ENCODE assay signal across 9 mouse cellular contexts in genomic region chr17:80559050-80559449, GRCm38 (mm10). TPM values are rescaled to one million over a fixed set of nuclear protein-coding genes. Genes with fewer than 3 reads are reported as not detected.
DNase-seq lines count a peak whose midpoint lies in the region; ATAC-seq and TF ChIP-seq lines count a peak whose summit lies in the region.
"Had no signal": no experiment of that assay in that cellular context is flagged by ENCODE, and none has a peak within 500 bp of the region (broad histone marks: within the 10 kb centered on the region; RNA-seq: fewer than 3 reads in every experiment).

No protein-coding gene starts in this region.

- H3K4me2 ChIP-seq in myocyte (ENCODE audit: low read depth), result peak overlapping the region; percentile 19
- H3K4me2 ChIP-seq in neural tube, embryonic 15.5 days, result no peak overlapping the region
- H3K4me2 ChIP-seq: embryonic facial prominence, embryonic 12.5 days had no signal

- intact Hi-C loops in gastrocnemius, adult 2 months (cut with DNase I), result loop anchor here (10.0 kb wide), 1 partner anchor 264 kb away; the partner anchor contains the start of genes Dhx57 and Morn2
- intact Hi-C loops in gastrocnemius, postnatal 36 days (cut with DNase I), result loop anchor here (2.0 to 10.0 kb wide), 2 partner anchors 100 to 264 kb away; partner anchors contain the start of genes Dhx57 and Morn2
- intact Hi-C loops in heart, postnatal 36 days (cut with DNase I), result loop anchor here (2.0 kb wide), 1 partner anchor 268 kb away; the partner anchor contains the start of genes Dhx57 and Morn2

- no peaks in the 10 kb centered on the region for H3K9me3 ChIP-seq in neural tube, embryonic 15.5 days (replicated peaks)
- H3K9me3 ChIP-seq: embryonic facial prominence, embryonic 12.5 days had no signal

- H3ac ChIP-seq in myocyte (ENCODE audit: control insufficient read depth, insufficient read length), result no peak overlapping the region

- H3K27me3 ChIP-seq in thymus, adult 2 months (ENCODE audit: control insufficient read depth, insufficient read depth, low read length), result no peaks in the 10 kb centered on the region
- no peaks in the 10 kb centered on the region for H3K27me3 ChIP-seq in myocyte (ENCODE audit: control insufficient read depth, insufficient read depth, insufficient read length)
- H3K27me3 ChIP-seq in neural tube, embryonic 15.5 days (replicated peaks), result no peaks in the 10 kb centered on the region
- H3K27me3 ChIP-seq: embryonic facial prominence, embryonic 12.5 days had no signal

- WGBS in thymus, adult 2 months, result 33% methylated on average over 11 of the region's 11 CpGs
- WGBS in neural tube, embryonic 15.5 days, result 46% methylated on average over 11 of the region's 11 CpGs

- DNase-seq in gastrocnemius, adult 2 months, result peak; percentile 37
- DNase-seq in gastrocnemius, postnatal 36 days, result no peak
- DNase-seq in thymus, adult 2 months, result peak; percentile 40
- DNase-seq in thymus, adult 18-20 months, result no peak
- DNase-seq in cerebellum, postnatal 25 days, result peak; percentile 37 to 75
- DNase-seq in heart, postnatal 36 days, result peak; percentile 19 to 65

- no peaks in the 10 kb centered on the region for H3K36me3 ChIP-seq in thymus, adult 2 months (ENCODE audit: control insufficient read depth, insufficient read depth, low read length)
- H3K36me3 ChIP-seq in myocyte (ENCODE audit: control insufficient read depth, insufficient read depth), result no peaks in the 10 kb centered on the region
- H3K36me3 ChIP-seq in neural tube, embryonic 15.5 days, result peaks cover under 1% of the 10 kb centered on the region; the same call in 1 of the 2 replicates

- H3K79me2 ChIP-seq in myocyte (ENCODE audit: control insufficient read depth, insufficient read depth), result no peaks in the 10 kb centered on the region

- no peak overlapping the region for H3K27ac ChIP-seq in gastrocnemius, adult 2 months
- H3K27ac ChIP-seq in thymus, adult 2 months (ENCODE audit: control insufficient read depth, insufficient read depth, low read length), result no peak overlapping the region
- no peak overlapping the region for H3K27ac ChIP-seq in neural tube, embryonic 15.5 days (replicated peaks)
- H3K27ac ChIP-seq: embryonic facial prominence, embryonic 12.5 days had no signal

- TF ChIP-seq CTCF in gastrocnemius, adult 2 months (IDR thresholded peaks at IDR 0.05), result peak; percentile 63
- no peak for TF ChIP-seq CTCF in thymus, adult 2 months (IDR thresholded peaks at IDR 0.05; ENCODE audit: borderline replicate concordance, control insufficient read depth, extremely low read depth, insufficient read depth, low read length, poor library complexity)

- no peak for TF ChIP-seq POLR2A in thymus, adult 2 months (IDR thresholded peaks at IDR 0.05; ENCODE audit: control insufficient read depth, extremely low read depth, insufficient read depth, low read length, poor library complexity)
- TF ChIP-seq POLR2A in myocyte (IDR thresholded peaks at IDR 0.05; ENCODE audit: insufficient read length, low read depth), result no peak

- H3K4me3 ChIP-seq in gastrocnemius, adult 2 months, result peak overlapping the region; percentile 35
- H3K4me3 ChIP-seq in thymus, adult 2 months (ENCODE audit: control insufficient read depth, insufficient read depth, low read length), result no peak overlapping the region
- H3K4me3 ChIP-seq in myocyte, result no peak overlapping the region
- no peak overlapping the region for H3K4me3 ChIP-seq in neural tube, embryonic 15.5 days (replicated peaks)
- H3K4me3 ChIP-seq: embryonic facial prominence, embryonic 12.5 days had no signal

- H3K9ac ChIP-seq in neural tube, embryonic 15.5 days (replicated peaks), result no peak overlapping the region
- H3K9ac ChIP-seq: embryonic facial prominence, embryonic 12.5 days had no signal

- ATAC-seq in neural tube, embryonic 15.5 days (ENCODE audit: low FRiP score), result no peak

- H3K4me1 ChIP-seq in thymus, adult 2 months (replicated peaks; ENCODE audit: control insufficient read depth, insufficient read depth, low read length), result peaks cover 6% of the 10 kb centered on the region
- H3K4me1 ChIP-seq in neural tube, embryonic 15.5 days, result peaks cover 7% of the 10 kb centered on the region; the same call in 1 of the 2 replicates
- H3K4me1 ChIP-seq: embryonic facial prominence, embryonic 12.5 days had no signal

TF ChIP-seq in myocyte, 11 proteins besides CTCF, POLR2A, EP300 and RAD21:
- TF ChIP-seq POLR2AphosphoS2 (IDR thresholded peaks at IDR 0.05; ENCODE audit: insufficient read length, low read depth) (no peak), E2F4 (IDR thresholded peaks at IDR 0.05; ENCODE audit: insufficient read depth) (no peak), CEBPB (IDR thresholded peaks at IDR 0.05; ENCODE audit: insufficient read depth, poor library complexity, severe bottlenecking) (no peak), REST (IDR thresholded peaks at IDR 0.05; ENCODE audit: insufficient read depth, insufficient read length) (no peak), TCF3 (IDR thresholded peaks at IDR 0.05; ENCODE audit: insufficient read length, low read depth) (no peak), USF1 (IDR thresholded peaks at IDR 0.05; ENCODE audit: low read depth) (no peak), MYOD1 (IDR thresholded peaks at IDR 0.05; ENCODE audit: control insufficient read depth in 1 of 3, insufficient read length in 2 of 3, low read depth in 2 of 3) (no peak), SRF (IDR thresholded peaks at IDR 0.05; ENCODE audit: control insufficient read depth, insufficient read length, low read depth) (no peak), MAX (IDR thresholded peaks at IDR 0.05; ENCODE audit: low read depth) (no peak), MYOG (IDR thresholded peaks at IDR 0.05; ENCODE audit: control insufficient read depth in 1 of 3, insufficient read depth in 1 of 3, insufficient read length in 2 of 3, low read depth in 2 of 3) (no peak), TCF12 (IDR thresholded peaks at IDR 0.05; ENCODE audit: insufficient read depth, poor library complexity, severe bottlenecking) (no peak)
TF ChIP-seq in myocyte: peak in this region for 0.

RNA-seq across cellular contexts. Expression of gene Cdkl4, which starts 18.6 kb away (rescaled TPM):
- total RNA-seq in gastrocnemius, adult 2 months (2021), result under 1 TPM in 1 of 2 experiments, not detected in 1; 0.11 TPM
- not detected for total RNA-seq in gastrocnemius, postnatal 36 days (2021)
- polyA plus RNA-seq in thymus, adult 2 months (2012; rRNA removed), result 0.05 and 0.24 TPM in 2 replicates
- total RNA-seq in heart, postnatal 36 days (2021), result under 1 TPM in 1 of 2 experiments, not detected in 1; 0.08 TPM
- polyA plus RNA-seq in myocyte (2012; fragmentation: generic; extraction: Trizol), result 0.02 TPM
- polyA plus RNA-seq in neural tube, embryonic 15.5 days (2015; fragmentation: Nextera tagmentation; extraction: Ambion mirVana), result 5.3 and 5.4 TPM in 2 replicates

Comparison
In these comparisons a context has a peak if more than half of its experiments do, and no peak if none do; other contexts are left out.
1. DNase-seq: peak in gastrocnemius, adult 2 months (single experiment), thymus, adult 2 months (single experiment), cerebellum, postnatal 25 days (2 of 2) and heart, postnatal 36 days (2 of 2); none in gastrocnemius, postnatal 36 days (0 of 2) and thymus, adult 18-20 months (0 of 2).